Mouse (Mus musculus): ENCODE results near the gene Sppl3.
A peak's percentile ranks its signal among the peaks of the same experiment; 100 is the strongest.
"Not testable (repeated sequence)": the region's sequence is repeated elsewhere in the genome, so short reads cannot be mapped to it uniquely, and the experiment has no call there.

The Sppl3 gene

DNA sequence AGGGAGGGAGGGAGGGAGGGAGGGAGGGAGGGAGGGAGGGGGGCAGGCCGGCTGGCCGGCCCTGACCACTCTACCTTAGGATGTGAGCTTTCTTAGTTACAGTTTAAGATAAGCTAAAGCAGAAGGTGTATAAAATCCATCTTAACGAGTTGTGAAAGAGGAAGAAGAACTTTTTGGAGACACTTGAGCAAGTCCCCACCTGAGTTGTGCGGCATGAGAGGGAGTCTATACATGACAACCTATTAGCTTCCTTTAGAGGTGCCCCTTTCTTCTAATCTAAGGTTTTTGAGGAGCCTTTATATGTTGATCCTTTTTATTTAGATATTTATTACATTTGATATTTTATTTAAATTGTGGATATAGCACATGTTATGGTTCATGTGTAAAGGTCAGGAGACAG is 32.7 kb downstream of the Sppl3 start:
- DNase-seq: no peak

DNA sequence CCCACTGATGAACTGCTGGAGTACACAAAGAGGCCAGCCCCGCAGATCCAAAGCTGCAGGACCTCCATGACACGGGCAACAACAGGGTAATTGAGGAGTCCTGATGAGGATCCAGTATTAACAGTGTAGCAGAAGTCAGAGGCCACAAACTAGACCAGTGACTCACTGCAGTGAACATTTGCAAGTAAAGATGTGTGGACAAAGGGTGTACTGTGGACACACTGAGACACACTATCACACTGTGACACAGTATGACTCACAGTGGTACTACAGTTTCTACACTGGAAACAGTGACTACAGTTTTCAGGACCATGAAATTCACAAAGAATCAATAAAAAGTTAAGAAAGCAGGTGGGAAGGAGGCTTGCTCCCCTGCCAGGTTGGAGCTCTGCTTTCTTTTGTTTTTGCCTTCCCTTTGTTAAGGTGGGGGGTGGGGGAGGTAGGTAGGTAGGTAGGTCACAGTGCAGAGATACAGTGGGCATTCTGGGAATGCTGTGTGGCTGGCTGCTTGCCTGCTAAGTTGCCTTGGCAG is 34.3 kb downstream of the Sppl3 start:
- DNase-seq: no peak

DNA sequence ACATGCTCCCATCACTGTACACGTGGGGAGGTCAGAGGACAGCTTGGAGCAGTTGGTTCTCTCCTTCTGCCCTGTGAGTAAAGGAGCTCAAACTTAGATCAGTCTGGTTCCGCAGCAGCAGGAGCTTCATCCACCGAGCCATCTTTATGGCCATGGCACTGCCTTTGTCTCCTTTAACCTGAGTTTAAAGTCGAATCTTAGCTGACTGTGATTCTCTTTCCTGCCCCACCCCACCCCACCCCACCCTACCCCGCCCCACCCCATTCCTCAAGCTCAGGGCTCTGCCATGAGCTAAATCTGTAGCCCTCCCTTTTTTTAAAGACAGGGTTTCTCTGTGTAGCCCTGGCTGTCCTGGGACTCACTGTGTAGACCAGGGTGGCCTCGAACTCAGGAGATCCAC is 38.8 kb downstream of the Sppl3 start:
- DNase-seq: no peak

DNA sequence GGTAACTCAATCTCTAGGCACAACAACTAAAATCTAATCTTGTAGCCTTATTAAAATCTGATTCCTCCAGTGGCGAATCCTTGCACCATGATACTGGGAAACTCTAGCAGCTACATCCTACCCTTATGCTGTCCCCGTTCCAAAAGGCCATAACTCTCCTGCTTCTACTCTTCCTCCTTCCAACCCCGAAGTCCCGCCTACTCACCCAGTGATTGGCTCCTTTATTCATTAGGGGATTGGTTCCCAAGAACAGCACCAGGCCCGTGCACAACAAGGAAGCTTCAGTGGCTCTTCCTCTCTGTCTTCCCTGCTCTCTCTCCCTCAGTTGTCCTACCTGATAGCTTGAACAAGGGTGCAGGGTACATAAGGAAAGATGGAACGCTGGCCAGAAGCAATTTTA is 39.8 kb downstream of the Sppl3 start:
- no peak for DNase-seq

DNA sequence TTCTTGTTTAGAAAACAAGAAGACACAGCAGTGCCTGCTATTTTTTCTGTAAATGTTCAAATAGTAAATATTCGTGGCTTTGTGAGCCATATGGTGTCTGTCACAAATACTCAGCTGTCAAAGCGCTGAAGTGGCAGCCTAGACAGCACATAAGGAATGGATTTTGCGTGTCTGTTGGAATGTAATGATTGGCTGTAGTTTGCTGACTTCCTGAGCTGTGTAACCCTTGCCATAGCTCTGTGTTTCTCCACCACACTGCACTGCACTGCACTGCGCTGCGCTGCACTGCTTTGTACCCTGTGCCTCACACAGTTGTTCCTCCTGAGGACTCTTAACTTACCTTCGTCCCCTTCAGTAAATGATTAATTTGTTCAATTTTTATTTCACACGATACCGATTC is 41.6 kb downstream of the Sppl3 start:
- DNase-seq: peak in 1 of 2 experiments; percentile 25

GRCm38 (mm10) chr5:115053791-115054396 is 43.0 kb downstream of the Sppl3 start:
- DNase-seq: no peak

- DNase-seq: no peak
These were observed 44.5 kb downstream of the Sppl3 start for GRCm38 (mm10) chr5:115055418-115055817.

DNA sequence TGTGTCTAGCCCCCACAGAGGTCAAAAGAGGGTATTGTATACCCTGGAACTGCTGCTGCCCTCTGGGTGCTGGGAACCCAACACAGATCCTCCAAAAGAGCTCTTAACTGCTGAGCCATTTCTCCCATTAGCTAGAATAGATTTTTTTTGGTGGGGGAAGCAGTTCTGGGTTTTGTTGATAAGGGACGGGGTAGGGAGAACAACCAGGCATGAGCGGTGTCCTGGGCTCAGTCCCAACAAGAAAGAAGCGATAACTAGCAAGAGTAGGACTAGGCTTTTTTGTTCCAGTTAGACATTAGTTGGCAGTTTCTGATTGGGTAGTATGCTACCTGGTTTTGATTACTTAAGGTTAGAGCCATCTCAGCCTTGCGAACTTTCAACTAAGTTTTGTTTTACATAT is 46.2 kb downstream of the Sppl3 start:
- no peak for DNase-seq

- no peak for DNase-seq
These were observed 47.8 kb downstream of the Sppl3 start for GRCm38 (mm10) chr5:115058584-115059297.

DNA sequence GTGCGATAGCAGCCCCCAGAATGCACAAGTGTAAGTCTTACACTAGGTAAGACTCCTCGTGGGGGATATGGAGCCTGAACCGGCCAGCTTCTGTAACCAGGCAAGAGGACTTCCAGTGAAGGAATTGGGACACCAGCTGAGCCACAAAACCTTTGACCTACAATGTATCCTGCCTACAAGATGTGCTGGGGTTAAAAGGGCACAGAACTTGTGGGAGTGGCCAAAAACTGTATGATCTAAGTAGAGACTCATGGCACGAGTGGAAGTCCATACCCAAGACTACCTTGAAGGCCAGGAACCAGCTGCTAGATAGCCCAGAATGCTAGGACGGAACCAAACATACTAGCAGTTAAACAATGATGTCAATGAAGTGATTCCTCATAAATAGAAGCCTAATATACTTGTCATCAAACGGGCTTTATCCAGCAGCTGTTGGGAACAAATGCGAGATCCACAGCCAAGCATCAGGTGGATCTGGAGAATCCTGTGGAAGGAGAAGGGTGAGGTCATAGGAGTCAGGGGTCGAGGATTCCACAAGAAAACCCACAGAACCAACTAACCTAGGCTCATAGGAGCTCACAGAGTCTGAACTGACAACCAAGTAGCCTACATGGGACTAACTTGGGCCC is 49.2 kb downstream of the Sppl3 start:
- DNase-seq: no peak

DNA sequence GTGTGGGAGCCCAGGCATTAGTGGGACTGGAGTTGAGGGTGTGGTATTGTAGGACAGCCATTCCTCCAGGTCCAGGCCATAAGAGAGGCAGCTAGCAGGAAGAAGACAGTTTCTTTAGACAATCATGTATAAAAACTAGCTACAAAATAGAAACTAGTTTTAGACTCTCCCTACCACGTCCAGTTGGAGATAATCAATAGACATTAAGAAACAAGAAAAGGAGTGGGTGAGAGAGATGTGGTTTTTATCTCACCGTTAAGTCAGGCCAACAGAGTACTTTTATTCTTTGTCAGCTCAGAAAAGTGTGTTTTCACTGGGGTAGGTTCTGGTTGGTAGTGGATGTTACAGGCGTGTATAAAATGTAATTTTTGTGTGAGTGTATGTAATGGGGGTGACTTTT is 50.0 kb downstream of the Sppl3 start:
- no peak for DNase-seq

GRCm38 (mm10) chr5:115062566-115062965 is 51.6 kb downstream of the Sppl3 start:
- no peak for DNase-seq

DNA sequence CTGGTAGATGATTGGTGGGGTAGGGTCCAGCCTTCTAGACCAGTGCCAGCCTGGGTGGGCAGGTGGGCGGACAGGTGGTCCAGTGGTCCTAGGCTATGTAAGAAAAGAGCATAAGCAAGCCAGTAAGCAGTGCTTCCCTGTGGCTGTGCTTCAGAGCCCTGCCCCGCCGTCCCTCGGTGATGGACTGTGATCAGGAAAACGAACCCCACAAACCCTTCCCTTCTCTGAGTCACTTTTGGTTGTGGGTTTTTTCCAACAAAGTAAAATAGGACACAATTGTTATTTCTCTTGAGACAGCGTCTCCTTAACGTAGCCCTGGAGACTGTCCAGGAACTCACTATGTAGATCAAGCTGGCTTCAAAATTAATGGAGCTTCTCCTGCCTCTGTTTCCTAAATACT is 52.5 kb downstream of the Sppl3 start:
- no peak for DNase-seq

GRCm38 (mm10) chr5:115066245-115066644 is 55.3 kb downstream of the Sppl3 start:
- no peak for DNase-seq

DNA sequence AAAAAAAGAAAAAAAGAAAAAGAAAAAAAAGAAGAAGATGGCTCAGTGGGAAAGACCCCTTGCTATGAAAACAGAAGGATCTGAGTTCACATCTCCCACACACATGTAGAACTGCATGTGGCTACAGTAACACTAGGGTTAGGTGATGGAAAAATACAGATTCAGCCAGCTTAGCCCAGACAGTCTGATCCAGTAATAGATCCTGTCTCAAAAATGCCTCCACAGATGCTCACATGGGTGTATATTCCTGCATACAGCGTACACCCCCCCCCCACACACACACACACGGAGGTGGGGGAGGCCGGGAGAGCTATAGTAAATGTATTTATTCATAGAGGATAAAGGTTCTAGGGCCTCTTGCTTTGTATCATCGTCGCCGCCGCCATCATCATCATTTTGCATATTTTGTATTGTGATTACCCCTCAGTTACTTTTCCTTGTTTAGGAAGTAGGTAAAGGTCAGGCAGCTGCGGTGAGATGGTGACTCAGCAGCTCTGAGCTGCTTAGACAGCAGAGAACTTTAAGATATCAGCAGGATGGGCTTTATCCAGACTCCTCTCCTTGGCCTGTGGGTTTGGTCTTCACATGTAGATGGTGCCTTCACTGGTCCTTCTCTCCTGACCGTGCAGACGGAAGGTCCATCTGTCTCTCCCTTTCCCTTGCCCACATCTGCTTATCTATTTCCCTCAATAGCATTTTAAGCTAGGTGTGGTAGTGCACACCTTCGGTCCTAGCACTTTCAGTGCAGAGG is 57.9 kb downstream of the Sppl3 start:
- no peak for DNase-seq

DNA sequence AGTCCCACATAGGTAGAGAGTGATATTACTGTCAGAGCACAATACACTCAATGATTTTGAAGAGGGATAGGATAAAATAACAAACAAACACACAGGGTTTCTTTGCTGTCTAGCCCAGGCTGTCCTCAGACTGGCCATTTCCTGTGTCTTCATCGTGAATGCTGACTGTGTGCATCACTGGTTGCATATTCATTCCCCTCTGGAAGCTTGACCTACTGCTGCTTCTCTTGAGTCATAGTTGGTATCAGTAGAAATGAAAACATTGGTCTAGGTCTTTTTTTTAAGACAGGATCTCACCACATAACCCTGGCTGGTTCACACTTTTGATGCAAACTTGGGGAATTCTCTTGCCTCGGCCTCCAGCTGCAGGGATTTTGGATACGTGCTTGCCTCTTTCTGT is 58.7 kb downstream of the Sppl3 start:
- DNase-seq: no peak

GRCm38 (mm10) chr5:115070457-115070856 is 59.5 kb downstream of the Sppl3 start:
- DNase-seq: no peak

- DNase-seq: peak; percentile 28 to 31
These were observed 60.4 kb downstream of the Sppl3 start for GRCm38 (mm10) chr5:115071096-115071901.

DNA sequence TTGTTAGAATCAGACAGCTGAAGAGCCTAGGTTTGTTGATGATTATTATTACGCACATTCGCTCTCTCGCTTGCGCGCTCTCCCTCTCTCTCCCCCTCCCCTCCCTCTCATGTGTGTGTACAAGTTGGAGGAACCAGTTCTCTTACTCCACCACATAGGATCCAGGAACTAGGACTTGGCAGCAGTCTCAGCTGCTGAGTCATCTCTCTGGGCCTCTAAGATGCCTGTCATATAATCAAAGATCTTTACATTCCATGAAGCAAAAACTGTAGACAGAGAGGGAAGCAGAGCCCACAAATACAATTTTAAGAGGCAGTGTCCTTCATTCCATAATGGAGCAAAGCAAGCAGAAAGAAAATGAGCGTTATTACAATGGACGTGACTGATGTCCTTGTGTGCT is 61.2 kb downstream of the Sppl3 start:
- peak in 1 of 2 experiments; percentile 30 for DNase-seq

DNA sequence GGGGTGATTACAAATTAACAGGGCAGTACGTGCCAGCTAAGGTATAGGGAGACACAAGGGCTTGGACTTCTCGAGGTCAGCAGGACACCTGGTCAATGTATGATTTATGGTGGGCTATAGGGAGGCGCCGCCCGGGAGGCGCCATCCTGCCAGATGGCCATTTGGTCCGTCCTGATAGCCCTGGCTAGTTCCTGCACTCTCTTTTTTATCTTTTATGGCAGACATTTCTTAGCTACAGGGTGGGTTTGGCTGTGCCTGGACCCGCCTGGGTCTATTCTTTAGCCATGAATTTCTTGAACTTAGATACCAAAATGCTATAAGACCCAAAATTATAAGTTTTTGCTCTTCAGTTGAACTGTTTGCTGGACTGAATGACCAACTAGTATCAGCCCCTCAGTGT is 62.4 kb downstream of the Sppl3 start:
- not testable (repeated sequence) for DNase-seq

GRCm38 (mm10) chr5:115074749-115075148 is 63.8 kb downstream of the Sppl3 start:
- no peak for DNase-seq

DNA sequence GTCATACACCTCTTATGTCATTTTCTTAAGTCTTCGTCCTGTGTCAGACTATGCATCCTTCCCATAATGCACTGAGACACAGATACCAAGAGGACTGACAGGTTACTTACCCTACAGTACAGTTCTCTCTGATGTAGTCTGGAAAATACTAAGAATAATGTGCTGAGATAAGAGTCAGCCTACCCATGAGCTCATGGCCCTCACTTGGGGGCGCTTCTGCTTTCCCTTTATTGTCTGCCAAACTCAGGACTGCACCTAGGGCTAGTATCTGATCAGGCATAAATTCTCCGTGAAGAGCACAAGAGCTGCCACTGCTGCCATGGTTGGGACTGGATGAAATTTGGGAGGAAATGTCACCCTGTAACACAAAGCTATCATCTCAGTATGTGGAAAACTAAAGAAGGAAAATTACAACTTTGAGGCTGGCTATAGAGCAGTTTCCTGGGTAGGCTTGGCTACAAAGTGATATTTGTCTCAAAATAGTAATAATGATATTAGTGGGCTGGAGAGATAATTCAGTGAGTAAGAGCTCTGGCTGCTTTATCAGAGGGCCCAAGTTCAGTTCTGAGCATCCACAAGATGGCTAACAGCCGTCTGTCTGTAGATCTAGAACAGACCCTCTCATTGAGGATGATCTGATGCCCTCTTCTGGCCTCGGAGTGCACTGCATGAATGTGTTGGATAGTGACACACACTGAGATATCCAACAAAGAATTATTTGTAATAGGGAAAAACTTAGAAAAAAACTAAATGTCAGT is 65.4 kb downstream of the Sppl3 start:
- peak; percentile 80 to 87 for DNase-seq

Measured in cerebellum, postnatal 14 days (tissue).